Mouse (Mus musculus) lung, adult 10 weeks (tissue): ENCODE data around the gene Fam160a2. TPM values are rescaled to one million over a fixed set of nuclear protein-coding genes. Genes with fewer than 3 reads are reported as not detected.

Source experiments
- polyA plus RNA-seq: library from polyadenylated mRNA; stranded (reverse); fragments of 350-450 nt; fragmentation: Illumina TruSeq; extraction: RNeasy Lipid Tissue Mini Kit (QIAGEN cat#74804); gene quantifications from one replicate; pipeline ENCODE4 v1.2.3, GENCODE M21; 2014; ENCODE audit warnings: low read depth, low replicate concordance; ENCODE audit not compliant: insufficient read depth

Gene Fam160a2
- 12.5 TPM for polyA plus RNA-seq

DNA sequence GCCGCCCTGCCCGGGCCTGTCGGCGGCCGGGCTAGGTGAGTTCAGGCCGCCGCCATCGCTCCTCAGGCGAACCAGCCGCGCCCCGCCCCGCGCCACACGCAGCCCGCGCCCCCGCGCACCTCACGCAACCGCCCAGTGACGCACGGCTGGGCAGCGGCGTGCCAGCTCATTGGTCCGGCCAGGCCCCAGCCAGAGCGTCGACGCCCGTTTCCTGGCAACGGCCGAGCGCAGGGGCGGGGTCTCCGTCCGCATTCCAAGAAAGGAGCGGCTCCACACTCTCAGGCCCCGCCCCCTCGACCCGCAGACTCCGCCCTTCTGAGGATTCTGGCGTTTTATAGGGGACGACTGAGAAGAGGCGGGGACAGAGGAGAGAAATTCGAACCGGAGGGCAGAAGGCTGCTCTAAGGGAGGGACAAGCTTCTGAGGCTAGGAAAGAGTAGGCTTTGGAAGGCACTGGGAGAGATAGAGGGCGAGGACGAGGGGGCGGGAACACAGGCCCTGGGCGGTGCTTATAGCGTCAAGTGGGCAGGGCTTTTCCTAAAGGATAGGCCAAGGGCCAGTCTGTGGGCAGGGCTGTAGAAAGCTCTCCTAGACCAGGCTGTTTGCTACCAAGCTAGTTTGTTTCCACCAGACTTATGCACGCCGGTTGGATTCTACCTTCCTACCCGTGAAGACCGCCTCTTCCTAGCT, at the start of gene Fam160a2:
Gene Fam160a2 (minus strand): TSS at position 120 of the 690 bp plus-strand sequence.

DNA sequence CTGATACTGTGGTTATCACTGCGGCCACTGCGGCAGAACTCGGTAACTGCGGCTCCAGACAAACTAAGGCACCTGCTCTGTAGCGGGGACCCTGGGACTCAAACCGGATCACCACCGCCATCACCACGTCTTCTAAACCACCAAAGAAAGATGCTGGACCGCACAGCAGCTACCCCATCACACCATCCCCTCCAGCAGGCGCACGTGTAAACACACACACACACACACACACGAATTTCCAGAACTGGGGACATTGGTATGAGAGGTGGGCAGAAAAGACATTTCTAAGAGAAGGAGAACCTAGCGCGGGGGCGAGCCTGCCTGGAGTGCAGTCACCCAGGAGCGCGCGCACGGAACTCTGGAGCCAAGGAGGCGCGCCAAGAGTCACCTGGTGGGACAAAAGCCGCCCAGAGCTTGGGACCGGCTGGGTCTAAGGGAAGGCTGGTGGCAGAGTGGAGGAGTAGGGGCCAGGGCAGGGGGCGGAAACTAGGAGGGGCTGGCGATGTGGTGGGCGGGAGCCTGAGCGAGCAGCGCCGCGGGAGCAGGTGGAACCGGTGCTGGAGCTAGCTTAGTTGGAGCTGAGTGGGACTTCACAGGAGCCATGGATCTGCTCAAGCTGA, 25.7 kb upstream of the Fam160a2 start, which contains the start of gene Cckbr:
Gene Cckbr (plus strand): TSS at position 308 of the 620 bp plus-strand sequence.

DNA sequence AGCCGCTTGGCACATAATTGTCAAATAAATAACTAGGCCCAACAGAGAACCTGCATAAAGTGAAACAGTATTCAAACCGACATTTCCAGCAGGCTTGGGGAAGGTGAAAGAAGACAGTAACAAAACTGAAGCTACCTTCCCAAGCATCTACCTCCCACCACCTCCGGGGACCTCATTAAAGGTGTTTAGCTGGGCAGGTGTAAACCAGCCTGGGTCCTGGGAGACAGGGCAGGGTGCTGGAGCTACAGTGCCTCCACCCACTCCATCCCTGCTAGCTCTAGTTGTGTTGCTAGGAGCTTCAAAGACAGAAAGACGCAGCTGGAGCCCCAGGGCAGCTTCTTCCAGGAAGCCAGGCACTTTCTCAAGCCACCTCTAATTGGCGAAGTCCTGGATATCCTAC, 4.4 kb upstream of the Fam160a2 start, which contains the start of gene Cnga4:
Gene Cnga4 (plus strand): TSS at position 301 of the 400 bp plus-strand sequence.

DNA sequence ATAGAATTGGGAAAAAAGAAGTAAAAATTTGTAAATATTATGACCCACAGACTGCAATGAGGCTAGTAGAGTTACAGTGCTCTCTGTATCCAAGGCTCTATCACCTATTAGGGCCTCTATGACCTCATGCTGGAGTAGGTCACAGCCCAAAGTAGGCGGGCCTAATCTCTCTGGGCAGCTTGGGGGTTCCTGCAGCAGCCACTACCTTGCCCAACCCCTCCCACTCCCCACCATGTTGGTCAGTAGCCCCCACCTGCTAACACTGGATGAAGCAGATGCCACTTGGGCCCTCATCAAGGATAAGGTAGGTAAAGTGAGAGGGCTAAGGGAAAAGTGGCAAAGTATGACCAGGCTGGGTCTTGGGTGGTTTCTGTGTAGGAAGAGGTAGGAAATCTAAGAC, 25.0 kb downstream of the Fam160a2 start, which contains the start of gene Gm5901:
Gene Gm5901 (plus strand): TSS at position 173 of the 400 bp plus-strand sequence.

DNA sequence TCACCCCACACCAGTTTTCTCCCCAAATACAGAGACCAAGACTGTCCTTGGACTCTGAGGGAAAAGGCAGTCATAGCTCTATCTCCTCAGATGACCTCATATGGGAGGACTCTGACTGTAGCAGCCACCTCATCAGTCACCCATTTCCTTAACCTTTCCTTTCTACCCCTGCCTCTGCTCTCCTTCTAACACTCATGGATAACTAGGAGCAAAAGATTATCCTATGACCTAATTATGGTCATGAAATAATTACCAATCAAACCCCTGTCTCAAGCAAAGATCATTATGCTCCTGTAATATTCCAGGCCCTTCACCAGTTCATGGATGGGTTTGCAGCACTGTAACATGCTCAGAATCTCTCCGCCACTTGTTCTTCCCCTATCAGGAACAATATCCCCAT, 31.9 kb downstream of the Fam160a2 start, which contains the start of gene Olfr692:
Gene Olfr692 (plus strand): TSS at position 301 of the 400 bp plus-strand sequence.

DNA sequence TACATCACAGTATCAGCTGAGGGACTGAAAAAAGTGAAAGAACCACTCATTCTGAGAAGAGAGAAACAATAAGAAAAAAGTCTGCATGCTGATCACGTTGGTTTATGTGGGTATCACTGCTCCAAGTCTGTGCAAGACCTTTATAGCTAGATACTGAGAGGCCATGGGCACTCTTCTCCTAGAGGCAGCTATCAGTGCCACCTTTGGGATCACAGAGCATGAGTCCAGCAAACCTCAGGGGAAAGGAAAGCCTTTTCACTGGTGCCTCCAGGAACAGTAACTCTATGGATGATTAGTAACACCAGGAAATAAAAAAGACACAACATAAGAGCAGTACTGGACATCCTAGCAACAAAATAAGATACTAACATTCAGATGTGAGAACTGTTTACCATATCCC, 57.7 kb downstream of the Fam160a2 start, which contains the start of gene Olfr691:
Gene Olfr691 (minus strand): TSS at position 101 of the 400 bp plus-strand sequence.

DNA sequence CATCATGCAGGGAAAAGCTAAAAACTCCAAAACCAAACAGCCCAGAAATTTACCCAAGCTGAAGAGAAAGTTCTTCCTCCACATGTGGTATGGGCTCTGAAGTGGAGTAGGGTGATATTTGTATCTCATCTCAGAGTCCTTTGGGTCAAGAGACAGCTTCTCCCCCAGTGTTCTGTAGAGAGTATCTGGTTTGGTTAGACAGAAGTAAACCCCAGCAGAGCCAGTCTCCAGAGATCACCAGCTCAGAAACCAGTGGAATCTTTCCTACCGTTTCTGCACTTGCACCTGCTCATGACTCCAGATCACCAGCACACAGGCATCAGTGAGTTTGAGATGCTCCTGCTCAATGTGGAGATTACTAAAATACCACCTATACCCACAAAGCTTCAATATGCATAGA, 65.8 kb downstream of the Fam160a2 start, which contains the start of gene Olfr690:
Gene Olfr690 (minus strand): TSS at position 101 of the 400 bp plus-strand sequence.

Other genes with a start within 250 kb of the Fam160a2 start
- gene Olfr684, start 236.4 kb downstream of the Fam160a2 start, polyA plus RNA-seq, result not detected
- gene Olfr685, start 214.0 kb downstream of the Fam160a2 start, polyA plus RNA-seq, result not detected
- not detected for gene Olfr686, start 192.6 kb downstream of the Fam160a2 start, polyA plus RNA-seq
- not detected for gene Olfr688, start 112.0 kb downstream of the Fam160a2 start, polyA plus RNA-seq
- not detected for gene Olfr689, start 88.9 kb downstream of the Fam160a2 start, polyA plus RNA-seq
- not detected for gene Olfr690, start 66.0 kb downstream of the Fam160a2 start, polyA plus RNA-seq
- gene Olfr691, start 57.8 kb downstream of the Fam160a2 start, polyA plus RNA-seq, result not detected
- gene Olfr692, start 31.8 kb downstream of the Fam160a2 start, polyA plus RNA-seq, result not detected
- gene Gm5901, start 25.0 kb downstream of the Fam160a2 start, polyA plus RNA-seq, result not detected
- not detected for gene Cnga4, start 4.5 kb upstream of the Fam160a2 start, polyA plus RNA-seq
- not detected for gene Cckbr, start 25.7 kb upstream of the Fam160a2 start, polyA plus RNA-seq
- gene Cavin3, start 82.2 kb upstream of the Fam160a2 start, polyA plus RNA-seq, result 51.0 TPM
- gene Smpd1, start 154.3 kb upstream of the Fam160a2 start, polyA plus RNA-seq, result 50.9 TPM
- 47.5 TPM for gene Apbb1, start 181.6 kb upstream of the Fam160a2 start, polyA plus RNA-seq
- gene Hpx, start 200.1 kb upstream of the Fam160a2 start, polyA plus RNA-seq, result 1.7 TPM
- 57.8 TPM for gene Trim3, start 233.5 kb upstream of the Fam160a2 start, polyA plus RNA-seq
- 129 TPM for gene Timm10b, start 240.0 kb upstream of the Fam160a2 start, polyA plus RNA-seq
- gene Arfip2, start 240.4 kb upstream of the Fam160a2 start, polyA plus RNA-seq, result 29.0 TPM
- 16.7 TPM for gene Gm45799, start 240.5 kb upstream of the Fam160a2 start, polyA plus RNA-seq